Mouse (Mus musculus): ENCODE measurements at regions not wholly inside any gene's neighbourhood (a gene's known extent, or its start where the extent isn't known, plus 50 kb on each side); places are given as distances from the start of the nearest gene placed in this dataset.

DNA sequence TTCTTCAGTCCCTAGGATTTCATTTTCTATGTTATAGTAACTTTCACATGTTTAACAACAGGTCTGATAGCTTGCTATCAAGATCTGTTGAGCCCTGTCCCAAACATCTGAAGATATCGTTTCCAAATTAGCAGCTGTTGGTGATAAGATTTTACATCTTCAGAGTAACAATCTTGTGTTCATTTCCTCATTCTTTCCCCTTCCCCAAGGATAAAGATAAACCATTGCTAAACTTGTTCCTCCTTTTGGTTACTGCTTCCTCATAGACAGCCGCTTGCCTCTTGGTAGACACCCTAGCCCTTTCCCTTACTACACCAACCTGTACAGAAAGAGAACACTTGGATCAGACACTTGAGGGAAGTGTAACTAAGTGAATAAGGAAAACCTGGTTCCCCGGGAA lies 58.6 kb downstream of the Kcnrg start:
- peak; percentile 92 for ATAC-seq (replicated peaks; ENCODE audit: insufficient number of reproducible peaks, low FRiP score, low TSS enrichment, poor library complexity, severe bottlenecking)

DNA sequence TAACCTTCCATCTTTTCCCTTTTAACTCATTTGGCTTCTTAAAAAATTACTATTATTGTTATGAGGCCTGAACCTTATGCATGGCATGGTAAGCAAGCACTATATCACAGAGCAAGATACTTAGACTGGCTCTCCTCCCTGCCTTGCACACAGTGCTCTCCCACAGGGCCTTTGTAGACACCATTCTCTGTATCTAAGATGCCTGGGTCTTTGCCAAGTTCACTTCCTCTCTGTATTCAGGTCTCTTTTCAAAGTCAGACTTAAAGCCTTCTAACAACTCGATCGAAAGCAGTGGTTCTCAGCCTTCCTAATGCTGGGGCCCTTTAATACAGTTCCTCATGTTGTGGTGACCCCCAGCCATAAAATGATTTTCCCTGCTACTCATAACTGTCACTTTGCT lies 65.9 kb downstream of the Kcnrg start:
- no peak for ATAC-seq (replicated peaks; ENCODE audit: insufficient number of reproducible peaks, low FRiP score, low TSS enrichment, poor library complexity, severe bottlenecking)

DNA sequence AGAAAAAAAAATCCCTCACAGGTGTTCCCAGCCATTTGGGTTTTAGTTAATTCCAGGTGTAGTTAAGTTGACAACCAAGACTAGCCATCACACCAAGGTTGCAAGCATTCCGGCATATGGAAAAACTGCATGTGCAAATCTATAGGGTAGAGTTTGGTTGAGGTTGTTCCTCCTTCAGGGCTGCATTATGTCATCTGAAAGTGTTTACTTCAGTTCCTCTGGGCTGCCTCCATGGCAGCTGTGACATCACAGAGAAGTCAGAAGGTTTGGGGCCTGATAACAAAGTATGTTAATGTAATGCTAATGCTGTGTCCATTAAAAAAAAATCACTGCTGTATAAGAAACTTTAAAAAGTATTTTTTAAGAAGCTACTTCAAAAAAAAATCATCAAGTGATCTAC lies 70.8 kb downstream of the Kcnrg start:
- no peak for ATAC-seq (replicated peaks; ENCODE audit: insufficient number of reproducible peaks, low FRiP score, low TSS enrichment, poor library complexity, severe bottlenecking)

DNA sequence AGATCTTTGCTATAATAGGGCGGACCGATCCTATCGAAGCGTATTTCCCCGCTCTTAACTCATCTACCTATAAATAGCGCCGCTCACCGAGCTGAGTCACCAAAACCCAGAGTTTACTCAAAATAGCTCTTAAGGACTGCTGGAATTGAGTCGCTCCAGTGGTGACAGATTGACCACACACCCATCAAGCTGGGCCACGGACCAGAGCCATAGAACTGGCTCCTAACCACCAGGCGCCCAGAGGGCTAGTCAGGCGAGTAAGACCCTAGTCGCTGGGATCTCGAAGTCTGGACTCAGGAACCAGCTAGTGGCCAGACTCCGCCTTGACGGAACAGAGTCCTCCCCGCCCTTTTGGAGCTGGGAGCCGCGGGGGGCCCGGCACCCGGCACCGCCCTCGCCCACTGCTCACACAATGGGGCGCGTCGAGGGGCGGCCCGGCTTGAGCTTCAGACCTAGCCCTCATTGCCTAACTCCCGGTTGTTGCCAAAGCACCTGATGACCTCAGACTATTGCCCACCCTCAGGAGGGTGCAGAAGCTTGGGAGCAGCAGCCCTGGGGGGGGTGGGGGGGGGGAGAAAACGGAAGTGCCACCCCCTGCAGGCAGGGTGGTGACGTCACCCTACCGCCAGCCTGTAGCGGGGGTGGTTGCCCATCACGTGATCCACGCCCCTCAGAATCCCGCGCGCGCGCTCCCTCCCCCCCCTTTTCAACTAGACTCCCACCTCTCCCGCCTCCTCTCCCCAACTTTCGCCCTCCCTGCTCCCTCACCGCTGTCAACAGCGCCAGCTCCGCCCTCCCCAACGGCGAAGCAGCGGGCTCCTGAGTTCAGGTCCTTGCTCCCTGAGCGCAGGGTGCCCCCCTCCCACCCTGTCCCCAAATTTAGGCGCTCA lies 73.8 kb downstream of the Kcnrg start:
- ATAC-seq (replicated peaks; ENCODE audit: insufficient number of reproducible peaks, low FRiP score, low TSS enrichment, poor library complexity, severe bottlenecking): peak; percentile 62

DNA sequence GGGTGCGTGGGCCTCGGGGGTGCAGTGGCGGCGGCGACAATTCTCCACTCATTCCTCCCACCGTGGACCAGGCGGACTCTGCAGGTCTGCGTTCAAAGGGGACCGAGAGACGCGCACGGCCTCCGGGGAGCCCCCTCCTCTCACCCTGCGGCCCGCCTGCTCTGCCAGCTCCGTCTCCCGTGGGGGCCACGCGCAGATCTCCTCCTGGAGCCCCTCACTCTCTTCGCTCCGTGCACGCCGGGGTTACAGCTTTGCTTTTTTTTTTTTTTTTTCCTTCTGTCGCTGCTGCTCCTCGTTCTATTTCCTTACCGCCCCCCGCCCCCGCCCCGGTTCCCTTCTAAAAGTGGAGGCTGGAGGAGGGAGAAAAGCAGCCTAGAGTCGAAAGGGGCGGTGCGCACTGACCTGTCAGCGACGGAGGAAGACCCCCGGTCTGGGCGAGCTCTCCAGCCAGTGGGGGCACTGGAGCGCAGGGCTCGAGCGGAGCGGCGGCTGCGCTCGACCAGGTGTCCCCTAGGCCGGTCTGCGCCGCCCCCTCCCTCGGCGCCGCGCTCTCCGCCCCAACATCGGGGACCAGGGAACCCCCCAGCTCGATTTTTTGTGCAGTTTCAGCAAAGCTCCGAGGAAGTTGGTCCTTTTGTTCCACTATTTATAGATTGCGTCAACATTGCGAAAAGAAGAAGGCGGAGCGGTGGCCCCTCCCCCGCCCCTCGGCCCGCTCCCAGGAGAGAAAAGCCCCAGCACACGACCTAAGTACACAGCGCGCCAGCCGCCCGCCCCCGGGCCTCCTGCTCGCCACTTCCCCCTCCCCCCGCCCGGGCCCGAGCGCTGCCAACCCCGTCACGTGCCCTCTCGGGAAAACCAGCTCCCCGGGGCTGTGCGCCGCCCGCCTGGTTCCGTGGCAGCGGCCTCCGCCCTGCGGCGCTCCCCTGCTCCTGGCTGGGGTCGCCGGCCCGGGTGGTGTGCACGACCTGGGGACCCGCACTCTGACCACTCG lies 74.7 kb downstream of the Kcnrg start:
- peak; percentile 37 for ATAC-seq (replicated peaks; ENCODE audit: insufficient number of reproducible peaks, low FRiP score, low TSS enrichment, poor library complexity, severe bottlenecking)

- no peak for ATAC-seq (replicated peaks; ENCODE audit: insufficient number of reproducible peaks, low FRiP score, low TSS enrichment, poor library complexity, severe bottlenecking)
Measured at GRCm38 (mm10) chr14:61682721-61683355, 75.6 kb downstream of the Kcnrg start.

DNA sequence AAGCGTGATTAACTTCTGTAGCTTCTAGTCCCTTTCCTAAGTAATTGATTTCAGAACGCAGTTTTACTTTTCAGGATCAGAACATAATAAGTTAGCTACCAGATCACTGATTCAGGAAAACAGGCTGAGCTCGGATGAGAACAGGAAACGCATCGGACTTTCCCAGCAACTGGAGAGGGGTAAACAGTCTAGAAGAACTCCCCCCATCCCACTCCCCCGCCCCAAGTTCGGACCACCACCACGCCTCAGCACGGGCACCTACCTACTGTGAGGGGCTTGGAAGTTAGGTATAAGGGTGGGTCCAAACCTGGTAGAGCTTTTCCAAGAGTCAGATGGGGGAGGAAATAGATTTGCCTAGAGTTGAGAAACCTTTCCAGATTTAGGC lies 76.1 kb downstream of the Kcnrg start:
- ATAC-seq (replicated peaks; ENCODE audit: insufficient number of reproducible peaks, low FRiP score, low TSS enrichment, poor library complexity, severe bottlenecking): no peak

GRCm38 (mm10) chr14:61683791-61684411 lies 76.6 kb downstream of the Kcnrg start:
- ATAC-seq (replicated peaks; ENCODE audit: insufficient number of reproducible peaks, low FRiP score, low TSS enrichment, poor library complexity, severe bottlenecking): no peak

DNA sequence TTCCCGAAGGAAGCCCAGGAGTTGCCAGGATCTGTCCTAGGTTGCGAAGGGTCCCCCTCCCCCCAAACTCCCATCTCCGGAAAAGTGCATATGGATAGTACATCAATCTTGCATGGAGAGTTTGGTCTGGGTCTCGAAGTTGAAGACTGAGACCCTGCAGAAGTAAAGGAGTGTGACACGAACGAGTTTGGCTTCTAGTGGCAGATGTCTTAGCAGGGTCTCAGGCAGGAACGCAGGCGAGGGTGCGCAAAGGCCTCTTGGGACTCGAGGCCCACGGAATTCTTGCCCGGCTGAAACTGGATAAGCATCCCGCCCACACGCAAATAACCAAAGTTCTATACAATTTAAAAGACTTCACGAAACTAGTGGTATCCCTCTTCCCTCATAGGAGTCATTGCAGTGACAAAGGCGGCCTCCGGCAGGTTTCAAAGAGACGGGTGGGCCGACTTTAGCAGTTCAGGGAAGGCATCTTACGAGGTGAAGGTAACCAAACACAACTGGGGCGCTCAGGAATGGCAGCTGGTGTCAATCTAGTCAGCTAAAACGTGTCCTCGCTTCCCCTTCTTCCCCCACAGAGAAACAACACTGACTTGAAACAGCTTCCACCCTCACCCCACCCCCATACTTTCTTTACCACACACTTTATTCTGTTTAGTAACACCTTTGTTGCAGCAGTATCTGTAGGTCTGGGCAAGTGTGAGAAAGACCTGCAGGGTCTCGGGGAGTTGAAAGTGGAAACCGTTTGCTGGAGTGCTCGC lies 77.4 kb downstream of the Kcnrg start:
- no peak for ATAC-seq (replicated peaks; ENCODE audit: insufficient number of reproducible peaks, low FRiP score, low TSS enrichment, poor library complexity, severe bottlenecking)

DNA sequence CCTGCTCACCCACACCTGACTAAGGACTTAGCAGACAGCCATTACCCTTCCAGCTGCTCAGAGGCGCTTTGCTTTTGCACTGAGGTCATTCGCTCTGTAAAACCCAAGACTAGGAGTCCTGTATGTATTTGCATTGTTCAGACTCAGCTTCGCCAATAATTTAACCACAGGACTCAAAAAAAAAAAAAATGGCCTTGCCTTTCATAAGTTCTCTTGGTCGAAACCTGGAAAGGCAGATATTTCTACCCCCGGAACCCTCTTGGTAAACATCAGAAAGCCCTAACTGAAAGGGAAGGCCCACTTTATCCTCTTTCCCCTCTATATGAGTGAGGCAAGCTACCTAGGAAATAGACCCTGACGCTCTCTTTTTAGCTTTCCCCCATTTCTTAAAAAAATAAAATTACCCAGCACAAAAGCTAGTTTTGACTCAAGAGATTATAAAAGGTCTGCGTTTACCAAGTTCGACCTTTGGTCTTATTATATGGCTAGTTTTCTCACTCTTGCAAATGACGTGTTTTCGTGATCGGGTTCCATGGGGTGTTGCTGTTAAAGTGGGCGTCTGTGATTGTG lies 78.1 kb downstream of the Kcnrg start:
- ATAC-seq (replicated peaks; ENCODE audit: insufficient number of reproducible peaks, low FRiP score, low TSS enrichment, poor library complexity, severe bottlenecking): no peak

- ATAC-seq (replicated peaks; ENCODE audit: insufficient number of reproducible peaks, low FRiP score, low TSS enrichment, poor library complexity, severe bottlenecking): no peak
Measured at GRCm38 (mm10) chr14:61686101-61686691, 78.9 kb downstream of the Kcnrg start.

- ATAC-seq (replicated peaks; ENCODE audit: insufficient number of reproducible peaks, low FRiP score, low TSS enrichment, poor library complexity, severe bottlenecking): no peak
Measured at GRCm38 (mm10) chr14:61686821-61687341, 79.6 kb downstream of the Kcnrg start.

- ATAC-seq (replicated peaks; ENCODE audit: insufficient number of reproducible peaks, low FRiP score, low TSS enrichment, poor library complexity, severe bottlenecking): no peak
Measured at GRCm38 (mm10) chr14:61687346-61688012, 80.2 kb downstream of the Kcnrg start.

DNA sequence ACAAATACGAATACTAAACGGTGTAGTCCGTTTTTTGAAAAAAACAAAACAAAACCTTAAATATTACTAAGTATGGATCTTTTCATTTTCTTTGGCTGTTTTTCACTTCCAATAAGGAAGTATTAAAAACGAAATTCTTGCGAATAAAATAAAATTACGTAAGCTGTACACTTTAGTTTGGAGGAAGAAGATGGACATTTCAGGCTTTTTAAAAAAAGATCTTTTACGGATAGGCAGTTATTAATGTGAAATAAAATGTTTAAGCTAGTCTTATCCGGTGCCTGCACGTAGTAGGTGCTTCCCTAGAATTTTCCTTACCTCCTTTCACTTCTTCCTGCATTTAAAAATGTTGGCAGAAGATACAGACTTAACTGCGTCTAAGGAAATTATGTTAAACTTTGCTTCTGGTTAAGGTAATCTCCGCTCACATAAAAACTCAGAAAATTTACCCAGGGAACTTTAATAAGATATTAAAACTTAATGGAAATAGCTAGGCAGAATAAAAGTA lies 80.8 kb downstream of the Kcnrg start:
- ATAC-seq (replicated peaks; ENCODE audit: insufficient number of reproducible peaks, low FRiP score, low TSS enrichment, poor library complexity, severe bottlenecking): no peak

- ATAC-seq (replicated peaks; ENCODE audit: insufficient number of reproducible peaks, low FRiP score, low TSS enrichment, poor library complexity, severe bottlenecking): no peak
Measured at GRCm38 (mm10) chr14:61688666-61689065, 81.4 kb downstream of the Kcnrg start.

DNA sequence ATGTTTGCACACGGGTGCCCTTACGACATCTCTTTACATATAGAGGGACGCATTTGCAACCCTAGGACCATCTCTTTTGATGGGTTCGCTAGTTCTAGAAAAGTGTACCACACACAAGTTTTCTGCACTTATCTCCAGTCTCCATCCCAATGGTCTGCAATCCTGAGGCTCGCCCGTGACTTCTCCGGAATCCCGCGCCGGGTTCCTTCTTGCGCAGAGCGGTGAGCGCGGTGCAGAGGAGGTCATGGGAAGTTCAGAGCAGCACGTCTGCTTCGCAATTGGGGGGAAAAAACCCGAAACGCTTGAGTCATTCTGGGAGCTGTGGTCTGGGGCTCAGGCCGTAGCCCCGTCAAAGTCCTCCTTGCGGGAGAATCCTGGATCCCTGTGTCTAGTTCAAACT lies 82.0 kb downstream of the Kcnrg start:
- peak; percentile 40; the same call in 1 of the 2 replicates for ATAC-seq (replicated peaks; ENCODE audit: insufficient number of reproducible peaks, low FRiP score, low TSS enrichment, poor library complexity, severe bottlenecking)

All from monocyte, adult 5-6 weeks (primary cell).